Mouse (Mus musculus): ENCODE data around the gene Rtp3. TPM values are rescaled to one million over a fixed set of nuclear protein-coding genes. Genes with fewer than 3 reads are reported as not detected.

The Rtp3 gene
- total and polyA plus RNA-seq, 2 experiments from 2014 or later: not detected

DNA sequence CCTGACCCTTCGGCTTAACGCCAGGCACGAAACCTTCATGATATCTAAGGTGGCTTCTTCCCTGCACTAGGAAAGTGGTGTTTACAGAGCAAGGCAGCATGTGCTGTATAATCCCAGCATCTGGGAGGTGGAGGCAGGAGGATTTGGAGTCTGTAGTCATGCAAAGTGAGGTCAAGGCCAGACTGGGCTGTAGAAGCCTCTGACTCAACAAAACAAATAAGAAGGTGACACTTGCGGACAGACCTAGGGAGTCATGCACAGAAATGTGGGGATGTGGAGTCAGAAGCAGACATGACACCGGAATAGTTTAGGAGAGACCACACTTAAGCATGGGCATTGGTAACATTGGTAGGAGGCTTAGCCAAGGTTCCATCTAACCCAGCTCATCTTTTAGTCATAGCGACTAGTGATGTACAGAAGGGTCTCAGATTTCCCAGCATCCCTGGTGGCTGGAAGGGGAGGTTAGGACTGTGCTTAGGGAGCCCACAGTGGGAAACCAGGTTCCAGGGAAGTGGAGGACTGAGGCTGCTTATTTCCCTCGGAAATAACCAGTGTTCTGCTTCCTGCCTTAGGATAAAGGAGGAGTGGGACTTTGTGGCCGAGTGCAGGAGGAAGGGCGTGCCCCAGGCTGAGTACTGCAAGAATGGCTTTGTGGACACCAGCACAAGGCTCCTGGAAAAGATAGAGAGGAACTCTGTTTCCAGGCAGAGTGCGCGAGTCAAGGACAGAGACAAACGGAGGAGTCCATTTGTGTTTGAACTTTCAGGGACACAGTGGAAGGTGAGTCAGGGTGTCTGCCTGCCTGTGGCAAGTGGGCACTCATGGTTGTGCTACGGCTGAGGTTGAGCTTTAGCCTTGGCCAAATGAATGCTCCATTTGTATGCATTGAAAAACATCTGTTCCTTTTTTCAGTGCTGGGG lies 29.9 kb downstream of the Rtp3 start:
- no peaks in the 10 kb centered on the region for H3K4me1 ChIP-seq (ENCODE audit: insufficient read depth, low read length)
- no peak for ATAC-seq (ENCODE audit: low FRiP score)

GRCm38 (mm10) chr9:110959669-110960068 lies 30.7 kb downstream of the Rtp3 start:
- Histone ChIP-seq H3K36me3 (ENCODE audit: insufficient read depth, low read length) (no peaks in the 10 kb centered on the region), H3K27me3 (ENCODE audit: insufficient read depth, low read length) (no peaks in the 10 kb centered on the region), H3K27ac (ENCODE audit: low read depth, low read length) (no peak overlapping the region), H3K9me3 (ENCODE audit: low read length) (no peaks in the 10 kb centered on the region), H3K4me1 (ENCODE audit: insufficient read depth, low read length) (no peaks in the 10 kb centered on the region), H3K4me3 (ENCODE audit: low read depth, low read length) (no peak overlapping the region), H3K4me2 (ENCODE audit: low read depth, low read length, poor library complexity, severe bottlenecking) (no peak overlapping the region), H3K9ac (replicated peaks; ENCODE audit: low read length, poor library complexity, severe bottlenecking) (no peak overlapping the region)
- ATAC-seq (ENCODE audit: low FRiP score) (no peak), DNase-seq (ENCODE audit: low spot score) (no peak)
- no peak for TF ChIP-seq CTCF (IDR thresholded peaks at IDR 0.05)
- WGBS: 80% methylated on average over 5 of the region's 5 CpGs

More for the DNA sequence above, 29.9 kb downstream of the Rtp3 start:
- Histone ChIP-seq H3K9ac (replicated peaks; ENCODE audit: low read length, poor library complexity, severe bottlenecking) (no peak overlapping the region), H3K9me3 (ENCODE audit: low read length) (no peaks in the 10 kb centered on the region), H3K4me3 (ENCODE audit: low read depth, low read length) (no peak overlapping the region), H3K36me3 (ENCODE audit: insufficient read depth, low read length) (no peaks in the 10 kb centered on the region), H3K27me3 (ENCODE audit: insufficient read depth, low read length) (no peaks in the 10 kb centered on the region), H3K27ac (ENCODE audit: low read depth, low read length) (no peak overlapping the region), H3K4me2 (ENCODE audit: low read depth, low read length, poor library complexity, severe bottlenecking) (no peak overlapping the region)
- no peak for TF ChIP-seq CTCF (IDR thresholded peaks at IDR 0.05)
- 88% methylated on average over 13 of the region's 13 CpGs for WGBS
- no peak for DNase-seq (ENCODE audit: low spot score)

DNA sequence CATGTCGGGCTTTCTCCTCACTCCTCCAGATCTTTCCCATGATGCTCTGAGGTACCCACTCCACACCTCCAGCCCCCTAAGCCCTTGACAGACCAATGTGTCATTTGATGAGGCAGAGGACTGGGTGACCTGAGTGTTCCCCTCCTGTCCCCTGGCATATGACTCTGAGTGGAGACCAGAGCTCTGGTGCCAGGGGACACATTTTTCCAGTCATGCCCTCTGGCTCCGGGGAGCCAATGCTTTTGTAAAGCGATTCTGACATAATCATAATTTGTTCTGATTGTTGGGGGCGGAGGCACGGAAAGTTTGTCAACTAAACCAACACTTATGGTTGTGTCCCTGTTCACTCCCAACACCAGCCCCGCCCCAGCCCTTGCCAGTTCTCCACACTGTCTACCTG lies 34.4 kb downstream of the Rtp3 start:
- Histone ChIP-seq H3K27me3 (ENCODE audit: insufficient read depth, low read length) (no peaks in the 10 kb centered on the region), H3K36me3 (ENCODE audit: insufficient read depth, low read length) (no peaks in the 10 kb centered on the region), H3K27ac (ENCODE audit: low read depth, low read length) (no peak overlapping the region), H3K9me3 (ENCODE audit: low read length) (no peaks in the 10 kb centered on the region), H3K4me1 (ENCODE audit: insufficient read depth, low read length) (no peaks in the 10 kb centered on the region), H3K4me3 (ENCODE audit: low read depth, low read length) (no peak overlapping the region), H3K4me2 (ENCODE audit: low read depth, low read length, poor library complexity, severe bottlenecking) (no peak overlapping the region), H3K9ac (replicated peaks; ENCODE audit: low read length, poor library complexity, severe bottlenecking) (no peak overlapping the region)
- ATAC-seq (ENCODE audit: low FRiP score): no peak
- WGBS: 86% methylated on average over 6 of the region's 6 CpGs
- DNase-seq (ENCODE audit: low spot score): no peak
- TF ChIP-seq CTCF (IDR thresholded peaks at IDR 0.05): no peak

DNA sequence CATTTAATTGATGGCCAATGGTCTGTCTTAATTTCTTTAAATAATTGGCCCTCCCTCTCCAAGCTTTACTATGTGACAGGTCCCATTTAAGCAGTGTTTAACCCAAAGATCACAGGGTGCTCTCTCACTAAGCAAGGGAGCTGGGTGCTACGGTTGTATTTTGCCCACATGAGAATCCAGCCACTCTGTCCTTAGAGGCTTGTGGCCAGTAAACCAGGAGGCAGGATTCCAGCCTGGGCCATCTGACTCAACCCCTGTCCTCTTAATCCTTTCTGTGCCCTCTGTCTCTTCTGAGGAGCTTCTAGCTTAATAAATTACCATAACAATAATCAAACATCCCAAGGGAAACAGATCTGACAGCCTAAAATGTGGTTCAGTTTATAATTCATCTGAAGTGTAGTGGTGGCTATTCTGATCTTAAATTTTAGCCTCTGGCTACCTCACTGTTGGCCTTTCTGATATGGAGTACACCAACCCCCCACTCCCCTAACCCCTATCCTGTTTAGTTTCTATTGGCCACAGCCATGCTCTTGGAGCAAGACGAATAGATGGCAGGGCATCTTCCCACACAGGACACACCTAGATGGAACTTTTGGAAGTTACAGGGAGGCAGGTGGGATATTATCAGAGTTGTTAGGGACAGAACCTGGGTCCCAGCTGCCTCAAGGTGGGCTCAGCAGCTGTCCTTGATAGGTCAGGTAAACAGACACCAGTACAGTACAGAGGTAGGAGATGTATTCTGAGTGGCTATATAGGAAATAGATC lies 35.5 kb downstream of the Rtp3 start:
- Histone ChIP-seq H3K27ac (ENCODE audit: low read depth, low read length) (no peak overlapping the region), H3K36me3 (ENCODE audit: insufficient read depth, low read length) (no peaks in the 10 kb centered on the region), H3K9me3 (ENCODE audit: low read length) (no peaks in the 10 kb centered on the region), H3K27me3 (ENCODE audit: insufficient read depth, low read length) (no peaks in the 10 kb centered on the region), H3K4me2 (ENCODE audit: low read depth, low read length, poor library complexity, severe bottlenecking) (peak overlapping the region; percentile 75; the same call in 1 of the 2 replicates), H3K4me3 (ENCODE audit: low read depth, low read length) (no peak overlapping the region), H3K4me1 (ENCODE audit: insufficient read depth, low read length) (no peaks in the 10 kb centered on the region), H3K9ac (replicated peaks; ENCODE audit: low read length, poor library complexity, severe bottlenecking) (no peak overlapping the region)
- no peak for DNase-seq (ENCODE audit: low spot score)
- ATAC-seq (ENCODE audit: low FRiP score): no peak
- no peak for TF ChIP-seq CTCF (IDR thresholded peaks at IDR 0.05)
- WGBS: 28% methylated on average over 2 of the region's 2 CpGs

- peak overlapping the region; percentile 75 for H3K4me2 ChIP-seq (ENCODE audit: low read depth, low read length, poor library complexity, severe bottlenecking)
- H3K27ac ChIP-seq (ENCODE audit: low read depth, low read length): peak overlapping the region; percentile 77
- no peaks in the 10 kb centered on the region for H3K4me1 ChIP-seq (ENCODE audit: insufficient read depth, low read length)
- peak overlapping the region; percentile 47 for H3K4me3 ChIP-seq (ENCODE audit: low read depth, low read length)
- TF ChIP-seq CTCF (IDR thresholded peaks at IDR 0.05): peak; percentile 84
- no peaks in the 10 kb centered on the region for H3K27me3 ChIP-seq (ENCODE audit: insufficient read depth, low read length)
- 1% methylated on average over 44 of the region's 44 CpGs for WGBS
- peak; percentile 91 for ATAC-seq (ENCODE audit: low FRiP score)
- peak overlapping the region; percentile 61 for H3K9ac ChIP-seq (replicated peaks; ENCODE audit: low read length, poor library complexity, severe bottlenecking)
- H3K36me3 ChIP-seq (ENCODE audit: insufficient read depth, low read length): no peaks in the 10 kb centered on the region
- no peaks in the 10 kb centered on the region for H3K9me3 ChIP-seq (ENCODE audit: low read length)
- DNase-seq (ENCODE audit: low spot score): peak; percentile 85
These were observed 36.6 kb downstream of the Rtp3 start for GRCm38 (mm10) chr9:110953550-110954461.
